21 mouse cellular contexts compared by ENCODE assay signal in genomic region chr17:87364108-87364507, GRCm38 (mm10).
"Had no signal": no experiment of that assay in that cellular context is flagged by ENCODE, and none has a peak within 500 bp of the region (broad histone marks: within the 10 kb centered on the region; RNA-seq: fewer than 3 reads in every experiment).

No protein-coding gene starts in this region.

- H3K4me2 ChIP-seq: liver, embryonic 15.5 days; lung, embryonic 15.5 days; midbrain, embryonic 11.5 days; midbrain, embryonic 13.5 days; midbrain, embryonic 15.5 days; neural tube, embryonic 13.5 days; neural tube, embryonic 15.5 days had no signal

- H3K27me3 ChIP-seq: liver, embryonic 13.5 days; liver, embryonic 15.5 days; lung, embryonic 15.5 days; megakaryocyte, embryonic 14.5 days; midbrain, embryonic 13.5 days; midbrain, embryonic 15.5 days; neural tube, embryonic 13.5 days; neural tube, embryonic 15.5 days had no signal

- H3K9me3 ChIP-seq: liver, embryonic 13.5 days; liver, embryonic 15.5 days; lung, embryonic 15.5 days; midbrain, embryonic 13.5 days; midbrain, embryonic 15.5 days; neural tube, embryonic 13.5 days; neural tube, embryonic 15.5 days had no signal

- DNase-seq: liver, embryonic 13.5 days; liver, postnatal 0 days; lung, adult 2 months; lung, postnatal 14 days; lung, postnatal 36 days; retina, postnatal 1 day; right cerebral cortex, postnatal 25 days; right cerebral cortex, postnatal 4 days; spleen, adult 18-20 months; thymus, adult 18-20 months; thymus, postnatal 14 days; thymus, postnatal 36 days had no signal

- H3K36me3 ChIP-seq: lung, embryonic 15.5 days; midbrain, embryonic 13.5 days; midbrain, embryonic 15.5 days; neural tube, embryonic 13.5 days; neural tube, embryonic 15.5 days had no signal

- H3K9ac ChIP-seq: liver, embryonic 15.5 days; liver, postnatal 0 days; lung, embryonic 15.5 days; midbrain, embryonic 13.5 days; midbrain, embryonic 15.5 days; neural tube, embryonic 13.5 days; neural tube, embryonic 15.5 days had no signal

- H3K4me3 ChIP-seq: liver, embryonic 13.5 days; liver, embryonic 15.5 days; lung, embryonic 15.5 days; midbrain, embryonic 13.5 days; midbrain, embryonic 15.5 days; neural tube, embryonic 13.5 days; neural tube, embryonic 15.5 days had no signal

- H3K27ac ChIP-seq: liver, embryonic 13.5 days; lung, embryonic 15.5 days; macrophage; midbrain, embryonic 13.5 days; midbrain, embryonic 15.5 days; neural tube, embryonic 13.5 days; neural tube, embryonic 15.5 days had no signal
